Mouse (Mus musculus) adrenal gland, adult 2 months (tissue): Measurements from ENCODE around the gene Calhm3. TPM values are rescaled to one million over a fixed set of nuclear protein-coding genes. Genes with fewer than 3 reads are reported as not detected.

Experiments
- DNase-seq: peaks from one replicate; pipeline ENCODE4 v3.0.0; 2021
- long read RNA-seq: library from polyadenylated mRNA; stranded (forward); transcript quantifications from one replicate; pipeline ENCODE4 v2.0.0, GENCODE M21; 2021
- polyA plus RNA-seq: library from polyadenylated mRNA; depleted of rRNA; stranded (reverse); fragments of >200 nt; gene quantifications from 2 replicates; pipeline ENCODE4 v1.2.3, GENCODE M21; 2012; rRNA removed
- total RNA-seq, 2 experiments: library from RNA; stranded (reverse); gene quantifications; 2 replicates each; pipeline ENCODE4 v1.2.3; 2021

Gene Calhm3
- total RNA-seq (not detected), polyA plus RNA-seq (not detected in 2 replicates)
- long read RNA-seq, result 0 reads

DNA sequence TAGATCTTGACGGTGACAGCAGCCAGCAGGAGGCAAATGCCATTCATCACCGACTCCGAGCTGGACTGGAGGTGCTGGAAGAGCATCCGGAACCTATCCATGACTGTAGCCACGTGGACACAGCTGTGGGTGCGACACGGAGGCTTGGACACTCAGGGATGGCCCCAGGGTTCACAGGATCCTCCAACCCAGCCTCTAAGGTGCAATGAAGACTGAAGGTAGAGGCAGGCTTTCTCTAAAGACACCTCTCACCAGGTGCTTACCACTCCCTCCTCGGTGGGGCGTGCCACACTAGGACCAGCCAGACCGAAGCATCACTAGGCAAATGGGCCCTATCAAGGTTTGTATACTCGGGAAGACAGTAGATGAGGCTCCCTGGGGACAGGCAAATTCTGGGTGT is at the start of gene Calhm3:
Gene Calhm3 (minus strand): TSS at position 101 of the 400 bp plus-strand sequence.
- DNase-seq, result no peak

DNA sequence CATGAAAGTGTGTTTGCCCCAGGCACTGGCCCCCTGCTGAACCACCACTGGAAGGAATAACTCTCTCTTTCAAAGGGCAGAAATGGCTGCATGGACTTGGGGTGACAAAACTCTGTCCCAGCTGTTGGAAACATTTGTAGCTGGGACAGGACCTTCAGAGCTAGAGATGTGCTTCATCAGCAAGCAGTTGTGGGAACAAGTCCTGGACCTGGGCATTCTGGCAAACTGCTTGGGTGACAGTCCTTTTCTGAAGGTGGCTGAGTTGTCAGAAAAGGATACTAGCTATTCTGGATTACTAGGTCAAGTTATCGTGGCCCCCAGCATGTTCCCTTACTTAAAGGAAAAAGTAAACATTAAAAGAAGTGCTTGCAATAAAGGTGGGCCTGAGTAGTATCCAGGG is 48.6 kb upstream of the Calhm3 start:
- DNase-seq, result no peak

- no peak for DNase-seq
Observed at GRCm38 (mm10) chr19:47204653-47205052, 47.1 kb upstream of the Calhm3 start.

DNA sequence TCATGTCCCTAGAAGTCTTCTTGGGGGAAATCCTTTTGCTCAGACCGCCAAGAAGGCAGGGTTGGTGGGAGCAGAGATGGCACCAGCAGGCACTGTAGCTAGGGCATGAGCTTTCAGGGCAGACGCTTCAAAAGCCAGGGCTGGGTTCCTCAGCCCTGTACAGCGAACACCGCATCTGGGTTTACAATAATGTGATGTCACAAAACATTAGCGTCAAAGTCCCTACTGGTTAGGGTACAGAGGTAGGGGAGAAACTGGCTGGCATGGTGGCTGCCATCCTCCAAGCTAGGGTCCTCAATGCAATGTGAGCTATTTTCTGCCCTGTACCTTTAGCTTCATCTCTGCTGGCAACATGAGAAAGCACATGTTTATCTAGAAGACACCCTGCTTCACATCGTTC is 45.5 kb upstream of the Calhm3 start:
- DNase-seq, result no peak

DNA sequence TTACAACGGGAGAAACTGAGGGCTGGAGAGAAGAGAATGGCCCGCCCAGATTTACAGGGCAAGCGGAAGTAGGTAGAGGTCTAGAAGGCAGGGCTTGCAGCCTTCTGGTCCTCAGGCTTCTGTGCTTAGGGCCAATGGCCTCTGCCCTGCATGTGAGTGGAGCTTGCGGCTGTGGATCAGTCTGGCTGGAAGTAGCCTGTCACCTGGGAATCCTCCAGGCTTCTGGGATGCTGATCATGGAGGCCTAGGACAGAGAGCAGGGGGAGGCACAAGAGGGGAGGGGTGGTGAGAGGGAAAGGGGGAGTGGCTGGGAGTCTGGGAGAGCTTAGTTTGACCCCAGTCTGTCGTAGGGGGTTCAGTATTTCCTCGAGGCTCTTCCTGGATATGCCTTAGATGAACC is 44.9 kb upstream of the Calhm3 start:
- no peak for DNase-seq

DNA sequence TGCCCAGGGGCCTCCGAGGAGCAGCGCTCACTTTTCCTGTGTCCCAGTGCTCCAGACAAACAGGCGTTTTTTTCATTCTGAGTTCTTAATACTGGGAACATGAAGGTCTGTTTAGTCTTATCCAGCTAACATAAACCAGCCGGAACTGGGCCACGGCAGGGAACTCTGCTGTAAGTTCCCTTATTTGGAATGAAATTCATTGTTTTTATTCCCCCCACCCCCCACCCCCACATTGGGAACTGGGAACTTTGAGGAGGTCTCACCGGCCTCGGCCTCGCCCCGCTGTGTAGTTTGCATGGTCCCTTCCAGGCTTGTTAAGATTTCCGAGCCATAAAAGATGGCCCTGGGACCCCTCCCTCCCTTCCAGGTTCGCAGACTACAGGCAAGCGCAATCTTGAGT is 44.4 kb upstream of the Calhm3 start:
- DNase-seq, result no peak

DNA sequence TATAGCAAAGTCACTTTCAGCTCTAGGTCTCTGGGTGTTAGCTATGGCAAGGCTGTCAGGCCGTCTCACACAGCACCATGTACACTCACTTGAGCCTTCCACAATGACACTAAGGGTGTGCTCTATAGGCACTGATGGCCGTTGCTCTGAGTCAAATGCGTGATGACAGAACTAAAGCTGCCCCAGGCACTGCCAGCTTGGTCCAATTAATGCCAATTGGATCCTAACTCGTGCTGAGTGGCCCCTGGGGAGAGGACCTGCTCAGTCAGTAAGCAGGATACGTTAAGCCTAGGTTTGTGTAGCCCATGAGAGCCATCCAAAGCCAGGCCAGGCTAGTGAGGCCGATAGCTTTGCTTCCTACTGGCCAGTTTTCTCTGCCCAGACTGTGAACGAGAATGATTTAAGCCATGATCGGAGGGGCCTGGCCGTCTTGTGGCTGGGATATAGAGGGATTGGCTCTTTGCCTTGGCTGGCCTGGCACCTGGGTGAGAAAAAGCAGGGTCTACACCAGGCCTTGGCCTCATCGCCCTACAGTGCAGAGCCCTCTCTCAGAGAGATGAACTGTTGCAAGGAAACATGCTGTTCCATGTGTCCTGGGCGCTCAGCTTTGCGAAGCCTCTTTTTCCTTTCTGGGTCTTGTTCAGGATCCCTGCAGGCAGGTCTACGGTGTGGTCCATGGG is 41.2 kb upstream of the Calhm3 start:
- DNase-seq, result no peak

- DNase-seq, result no peak
Observed at GRCm38 (mm10) chr19:47192158-47192557, 34.6 kb upstream of the Calhm3 start.

GRCm38 (mm10) chr19:47188515-47189128 is 31.1 kb upstream of the Calhm3 start:
- DNase-seq, result no peak

DNA sequence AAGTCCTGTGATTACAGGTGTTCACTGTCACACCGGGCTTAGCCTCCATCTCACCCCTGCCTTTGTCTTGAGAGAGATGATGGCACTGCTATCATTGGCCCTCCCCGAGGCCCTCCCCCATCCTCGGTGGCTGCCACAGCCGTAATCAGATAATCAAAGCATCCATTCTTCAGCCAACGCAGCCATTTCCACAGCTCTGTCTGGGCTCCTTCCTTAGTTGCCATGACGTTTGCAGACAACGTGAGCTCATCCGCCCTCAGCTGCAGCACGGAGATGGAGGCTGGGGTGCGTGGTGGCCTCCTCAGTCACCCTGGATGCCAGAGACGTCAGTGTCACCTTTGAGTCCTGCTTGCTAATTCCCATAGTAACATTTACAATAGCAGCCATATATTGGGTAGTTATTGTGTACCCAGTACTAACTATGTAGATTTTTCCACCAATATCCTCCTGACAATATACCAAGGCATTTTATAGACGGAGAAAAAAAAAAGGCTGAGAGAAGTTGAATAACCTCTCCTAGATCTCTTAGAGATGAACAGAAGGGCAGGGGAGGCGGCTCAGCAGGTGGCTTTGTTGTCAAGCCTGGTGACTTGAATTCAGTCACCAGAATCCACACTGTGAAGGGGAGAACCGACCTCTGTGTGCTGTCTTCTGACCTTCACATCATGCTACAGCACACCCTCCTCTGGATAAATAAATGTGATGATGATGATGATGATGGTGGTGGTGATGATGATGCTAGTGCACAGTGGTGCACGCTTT is 29.1 kb upstream of the Calhm3 start:
- no peak for DNase-seq

DNA sequence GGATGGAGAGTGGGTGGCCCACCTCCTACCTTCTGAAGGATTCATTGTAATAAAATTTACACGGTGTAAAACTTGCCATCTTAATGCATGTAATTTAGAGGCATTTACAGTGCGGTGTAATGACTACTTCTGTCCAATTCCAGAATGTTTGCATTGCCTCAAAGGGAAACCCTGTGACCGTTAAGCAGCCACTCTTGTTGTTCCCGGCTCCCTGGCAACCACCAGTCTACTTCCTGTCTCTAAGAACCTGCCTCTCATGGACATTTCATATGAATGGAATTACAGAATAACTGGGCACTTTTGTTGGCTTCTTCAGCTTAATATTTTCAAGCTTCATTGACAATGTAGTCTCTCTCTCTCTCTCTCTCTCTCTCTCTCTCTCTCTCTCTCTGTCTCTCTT is 27.2 kb upstream of the Calhm3 start:
- no peak for DNase-seq

- DNase-seq, result no peak
Observed at GRCm38 (mm10) chr19:47184221-47184620, 26.7 kb upstream of the Calhm3 start.

- DNase-seq, result no peak
Observed at GRCm38 (mm10) chr19:47180011-47180410, 22.4 kb upstream of the Calhm3 start.

DNA sequence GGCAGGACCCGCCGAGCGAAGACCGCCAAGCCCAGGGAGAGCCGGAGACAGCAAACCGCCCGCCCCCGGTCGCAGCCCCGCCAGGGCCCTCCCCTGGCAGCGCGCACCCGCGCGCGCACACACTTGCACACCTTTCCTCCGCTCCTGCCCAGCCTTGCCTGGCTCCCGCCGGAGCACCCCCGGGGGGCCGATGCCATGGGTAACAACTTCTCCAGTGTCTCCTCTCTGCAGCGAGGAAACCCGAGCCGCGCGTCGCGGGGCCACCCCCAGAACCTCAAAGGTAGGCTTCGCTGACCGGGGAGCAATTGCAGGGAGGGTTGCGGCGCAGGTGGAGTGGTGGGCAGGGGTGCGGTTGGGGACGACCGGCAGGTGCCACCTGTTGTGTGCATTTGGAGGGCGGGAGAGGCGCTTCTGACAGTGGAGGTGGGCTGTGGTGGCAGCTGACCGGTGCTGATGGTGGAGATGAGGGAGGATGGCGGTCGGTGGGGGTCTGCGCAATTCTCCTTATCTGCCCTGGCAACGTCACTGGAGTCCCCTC is 21.8 kb upstream of the Calhm3 start:
- peak; percentile 55 for DNase-seq

DNA sequence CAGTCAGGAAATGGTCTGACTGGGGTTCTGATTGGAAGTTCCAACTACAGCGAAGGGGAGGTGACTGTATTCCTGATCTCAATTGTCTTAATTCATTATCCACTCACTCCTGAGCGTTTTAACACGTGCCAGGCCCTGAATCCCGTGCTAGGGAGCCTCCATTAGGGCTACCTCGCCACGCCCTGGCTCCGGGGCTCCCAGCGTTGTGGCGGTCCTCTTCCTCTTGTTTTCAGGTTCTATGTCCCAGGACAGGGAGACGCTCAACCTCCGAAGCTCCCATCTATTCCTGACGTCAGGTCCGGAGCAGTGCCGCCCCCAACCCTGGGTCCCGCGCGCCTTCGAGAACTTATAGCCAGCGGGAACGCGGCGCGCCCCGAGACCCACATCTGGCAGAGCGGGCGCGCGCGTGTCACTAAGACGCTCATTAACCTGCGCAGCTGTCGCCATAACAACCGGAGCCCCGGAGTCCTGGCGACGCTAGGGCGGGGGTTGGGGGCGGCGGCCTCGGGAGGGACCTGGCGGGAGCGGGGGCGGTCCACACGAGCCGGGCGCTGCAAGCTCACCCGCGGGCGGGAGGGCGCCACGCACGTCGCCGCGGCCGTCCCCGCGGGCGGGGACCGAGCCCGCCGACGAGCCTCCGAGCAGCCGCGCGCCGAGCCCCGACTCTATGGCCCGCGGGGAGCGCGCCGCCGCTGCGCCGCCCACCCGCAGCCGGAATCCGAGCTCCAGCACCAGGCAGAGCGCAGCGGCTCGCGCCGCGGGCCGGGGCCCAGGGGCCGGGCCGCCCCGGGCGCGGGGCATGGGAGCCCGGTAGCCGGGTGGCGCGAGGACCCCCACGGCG is 21.1 kb upstream of the Calhm3 start, which contains the start of gene Neurl1a:
Gene Neurl1a (plus strand): TSS at position 390 of the 841 bp plus-strand sequence.
- DNase-seq, result peak; percentile 82

- DNase-seq, result no peak
Observed at GRCm38 (mm10) chr19:47178001-47178400, 20.4 kb upstream of the Calhm3 start.

- DNase-seq, result no peak
Observed at GRCm38 (mm10) chr19:47176916-47177505, 19.4 kb upstream of the Calhm3 start.

GRCm38 (mm10) chr19:47175472-47175871 is 17.9 kb upstream of the Calhm3 start:
- no peak for DNase-seq

DNA sequence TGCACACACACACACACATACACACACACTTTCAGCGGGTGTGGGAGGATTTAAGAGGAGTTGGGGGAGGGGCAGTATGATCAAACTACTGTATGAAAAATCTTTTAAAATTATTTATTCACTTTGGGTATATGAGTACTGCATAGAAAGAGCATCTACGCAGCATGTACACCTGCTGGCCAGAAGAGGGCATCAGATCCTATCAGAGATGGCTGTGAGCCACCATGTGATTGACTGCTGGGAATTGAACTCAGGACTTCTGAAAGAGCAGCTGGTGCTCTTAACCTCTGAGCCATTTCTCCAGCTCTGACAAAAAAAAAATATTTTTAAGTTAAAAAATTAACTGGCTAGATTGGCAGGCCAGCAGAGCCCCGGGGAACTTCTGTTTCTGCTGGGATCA is 17.0 kb upstream of the Calhm3 start:
- no peak for DNase-seq

GRCm38 (mm10) chr19:47168793-47169412 is 11.3 kb upstream of the Calhm3 start:
- DNase-seq, result peak; percentile 85

DNA sequence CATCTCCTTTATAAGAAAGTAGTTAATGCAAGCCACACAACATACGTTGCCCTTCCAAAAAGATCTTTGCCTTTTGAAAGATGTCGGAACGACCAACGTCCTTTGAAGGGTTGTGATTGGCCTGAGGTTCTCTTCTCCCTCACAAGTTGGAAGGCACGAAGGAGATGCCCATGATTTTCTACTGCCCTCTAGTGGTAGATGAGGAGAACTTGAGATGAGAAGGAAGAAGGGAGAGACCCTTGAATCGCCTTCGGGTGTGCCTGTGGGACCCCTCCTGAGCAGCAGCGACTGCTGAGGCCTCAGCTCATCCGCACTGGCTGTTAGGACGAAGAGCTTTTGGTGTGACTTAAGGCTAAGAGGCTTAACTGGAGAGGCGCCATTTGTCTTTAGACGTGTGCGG is 10.7 kb upstream of the Calhm3 start:
- DNase-seq, result peak; percentile 36
